Mouse (Mus musculus): ENCODE results near the gene Mt4. TPM values are rescaled to one million over a fixed set of nuclear protein-coding genes. Genes with fewer than 3 reads are reported as not detected.

Mt4 gene
- total and polyA plus RNA-seq, 3 experiments: not detected

DNA sequence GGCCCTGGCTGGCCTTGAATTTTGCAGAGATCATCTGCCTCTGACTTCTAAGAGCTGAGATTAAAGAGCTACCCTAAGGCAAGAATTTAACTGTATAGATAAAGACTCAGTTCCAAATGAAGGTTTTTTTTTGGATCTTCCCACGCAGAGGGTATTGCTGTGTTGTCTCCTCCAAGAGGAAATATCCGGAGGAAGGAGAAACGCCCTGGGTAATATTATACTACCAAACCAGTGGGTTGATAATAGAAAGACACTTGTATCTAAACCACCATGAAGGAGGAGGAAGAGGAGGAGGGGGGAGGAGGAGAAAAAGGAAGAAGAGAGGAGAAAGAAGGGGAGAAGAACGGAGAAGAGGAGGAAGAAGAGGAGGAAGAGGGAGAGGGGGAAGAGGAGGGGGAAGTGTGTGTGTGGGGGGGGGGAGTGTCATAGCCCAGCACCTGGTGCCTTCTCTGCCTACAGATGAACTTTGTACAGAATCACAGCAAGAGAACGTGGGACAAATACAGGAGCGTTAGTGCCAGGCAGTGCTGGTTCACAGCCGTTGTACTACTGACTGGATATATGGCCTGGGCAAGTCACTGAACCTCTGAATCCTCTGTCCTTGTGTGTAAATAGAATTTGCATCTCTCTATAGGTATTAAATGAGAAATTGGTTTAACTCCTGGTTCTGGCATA, 40.9 kb downstream of the Mt4 start (continued):
- TF ChIP-seq NELFE (IDR thresholded peaks at IDR 0.05; ENCODE audit: low read depth, low read length) (no peak), GATA1 (IDR thresholded peaks at IDR 0.05; ENCODE audit: low read depth, low read length) (no peak), GABPA (IDR thresholded peaks at IDR 0.05; ENCODE audit: low read depth, low read length) (no peak)

- Histone ChIP-seq H3K36me3 (ENCODE audit: control insufficient read depth in 1 of 2, insufficient read depth in 2 of 2, low read length in 2 of 2) (peaks cover 0 to 11% of the 10 kb centered on the region in 2 experiments; a peak in 2 of 4 replicates), H3K9ac (ENCODE audit: control insufficient read depth, low read depth, low read length, poor library complexity, severe bottlenecking) (peak within 1 kb of the TSS; percentile 91), H3K4me3 (ENCODE audit: control insufficient read depth in 1 of 2, insufficient read depth in 1 of 2, low read depth in 2 of 2, low read length in 2 of 2) (peak within 1 kb of the TSS; percentile 82 to 88), H3K27me3 (ENCODE audit: control insufficient read depth in 1 of 2, insufficient read depth in 2 of 2, low read length in 2 of 2) (no peaks in the 10 kb centered on the region), H3K4me1 (ENCODE audit: control insufficient read depth in 1 of 2, insufficient read depth in 2 of 2, low read length in 2 of 2) (peaks cover 0 to 22% of the 10 kb centered on the region in 2 experiments; a peak in 2 of 4 replicates), H3K27ac (ENCODE audit: control insufficient read depth, low read depth, low read length) (peak within 1 kb of the TSS; percentile 97), H3K9me3 (replicated peaks; ENCODE audit: insufficient read depth, low read length) (no peaks in the 10 kb centered on the region), H3K79me2 (ENCODE audit: control insufficient read depth, insufficient read depth, low read length, poor library complexity) (peaks cover 17% of the 10 kb centered on the region)
- DNase-seq (ENCODE audit: low read depth, low spot score): peak; percentile 99
- TF ChIP-seq MYC (IDR thresholded peaks at IDR 0.05; ENCODE audit: low read depth, low read length) (peak; percentile 92), USF2 (IDR thresholded peaks at IDR 0.05; ENCODE audit: borderline replicate concordance in 1 of 2, insufficient read depth in 1 of 2, low read depth in 1 of 2, low read length in 2 of 2) (no peak), TBP (IDR thresholded peaks at IDR 0.05; ENCODE audit: low read depth, low read length) (peak; percentile 97), HCFC1 (IDR thresholded peaks at IDR 0.05; ENCODE audit: low read depth, low read length) (peak; percentile 72), ETS1 (IDR thresholded peaks at IDR 0.05; ENCODE audit: low read depth, low read length) (peak; percentile 74), MYB (IDR thresholded peaks at IDR 0.05; ENCODE audit: low read depth, low read length) (peak; percentile 72), E2F4 (IDR thresholded peaks at IDR 0.05; ENCODE audit: borderline replicate concordance, low read depth, low read length) (peak; percentile 45; the same call in 1 of the 2 replicates), ZC3H11A (IDR thresholded peaks at IDR 0.05; ENCODE audit: low read depth, low read length) (no peak), NELFE (IDR thresholded peaks at IDR 0.05; ENCODE audit: low read depth, low read length) (peak; percentile 99), ZMIZ1 (IDR thresholded peaks at IDR 0.05; ENCODE audit: low read depth, low read length) (peak; percentile 98), SMC3 (IDR thresholded peaks at IDR 0.05; ENCODE audit: low read depth, low read length) (no peak), CTCF (IDR thresholded peaks at IDR 0.05 in 2 of 3, conservative IDR thresholded peaks at IDR 0.05 in 1 of 3; ENCODE audit: control insufficient read depth in 1 of 3, insufficient read depth in 1 of 3, low read depth in 2 of 3, low read length in 3 of 3, poor library complexity in 1 of 3, severe bottlenecking in 1 of 3) (no peak), MAX (IDR thresholded peaks at IDR 0.05; ENCODE audit: low read length) (peak; percentile 89; the same call in 1 of the 2 replicates), NRF1 (IDR thresholded peaks at IDR 0.05; ENCODE audit: insufficient read depth, low read depth, low read length, poor library complexity, severe bottlenecking) (peak; percentile 42; the same call in 1 of the 2 replicates), ELF1 (IDR thresholded peaks at IDR 0.05; ENCODE audit: low read depth, low read length) (no peak), CHD1 (IDR thresholded peaks at IDR 0.05; ENCODE audit: low read depth, low read length) (peak; percentile 39; the same call in 1 of the 2 replicates), UBTF (IDR thresholded peaks at IDR 0.05; ENCODE audit: borderline replicate concordance, insufficient read depth, low read depth, low read length) (no peak), MAFK (IDR thresholded peaks at IDR 0.05; ENCODE audit: borderline replicate concordance, low read depth, low read length) (no peak), TCF12 (IDR thresholded peaks at IDR 0.05; ENCODE audit: low read depth, low read length) (peak; percentile 76), RAD21 (IDR thresholded peaks at IDR 0.05; ENCODE audit: low read depth, low read length) (no peak), ZKSCAN1 (IDR thresholded peaks at IDR 0.05; ENCODE audit: low read depth, low read length) (no peak), GABPA (IDR thresholded peaks at IDR 0.05; ENCODE audit: low read depth, low read length) (no peak), RCOR1 (IDR thresholded peaks at IDR 0.05; ENCODE audit: low read depth, low read length) (peak; percentile 65), MXI1 (IDR thresholded peaks at IDR 0.05; ENCODE audit: low read depth, low read length) (peak; percentile 88), SIN3A (IDR thresholded peaks at IDR 0.05; ENCODE audit: low read length) (peak; percentile 84; the same call in 1 of the 2 replicates), EP300 (IDR thresholded peaks at IDR 0.05; ENCODE audit: low read depth in 1 of 2, low read length in 2 of 2) (peak; percentile 60 to 84; a peak in 3 of 4 replicates), MEF2A (IDR thresholded peaks at IDR 0.05; ENCODE audit: extremely low read depth, insufficient replicate concordance, low read depth, low read length, poor library complexity, severe bottlenecking) (no peak), BHLHE40 (IDR thresholded peaks at IDR 0.05; ENCODE audit: borderline replicate concordance, low read depth, low read length) (peak; percentile 87; the same call in 1 of the 2 replicates), GATA1 (IDR thresholded peaks at IDR 0.05; ENCODE audit: low read depth, low read length) (peak; percentile 82), POLR2AphosphoS5 (IDR thresholded peaks at IDR 0.05; ENCODE audit: borderline replicate concordance, low read depth, low read length) (peak; percentile 93; the same call in 1 of the 2 replicates)
Observed at GRCm38 (mm10) chr8:94178857-94179712, 42.1 kb downstream of the Mt4 start, which contains the start of gene Mt1. TSS of gene Mt1 (plus strand) at chr8:94179082.

Measured in MEL (cell line).